Mouse (Mus musculus) limb, embryonic 10.5 days (tissue): ENCODE measurements at regions not wholly inside any gene's neighbourhood (a gene's known extent, or its start where the extent isn't known, plus 50 kb on each side); places are given as distances from the start of the nearest gene placed in this dataset.

ENCODE experiments used
- DNase-seq: peaks from one replicate; pipeline ENCODE4 v3.0.0-alpha.2; 2017; ENCODE audit warnings: low spot score
- H3K27ac ChIP-seq: fragments of 300-500 bp; sonication (generic); 2 replicates; pipeline ENCODE4 v1.5.1; 2016; ENCODE audit warnings: mild to moderate bottlenecking
- H3K27me3 ChIP-seq: fragments of 300-500 bp; sonication (generic); 2 replicates; pipeline ENCODE4 v1.6.1; 2016; ENCODE audit warnings: low read depth, mild to moderate bottlenecking; ENCODE audit not compliant: poor library complexity, severe bottlenecking
- H3K36me3 ChIP-seq: fragments of 300-500 bp; sonication (generic); 2 replicates; pipeline ENCODE4 v1.6.1; 2016; ENCODE audit warnings: mild to moderate bottlenecking, moderate library complexity
- H3K4me1 ChIP-seq: fragments of 300-500 bp; sonication (generic); 2 replicates; pipeline ENCODE4 v1.6.1; 2016
- H3K4me3 ChIP-seq: fragments of 300-500 bp; sonication (generic); 2 replicates; pipeline ENCODE4 v1.5.1; 2016; ENCODE audit warnings: mild to moderate bottlenecking, moderate library complexity
- H3K9me3 ChIP-seq: fragments of 300-500 bp; sonication (generic); replicated peaks from 2 replicates; pipeline ENCODE4 v1.6.1; 2016; ENCODE audit warnings: mild to moderate bottlenecking
- WGBS: fragments of 180-500 bp; shearing (Covaris S2); methylation state at CpG from one replicate; pipeline ENCODE4 v1.1.7; 2016; 5-methylcytosine and 5-hydroxymethylcytosine counted together

DNA sequence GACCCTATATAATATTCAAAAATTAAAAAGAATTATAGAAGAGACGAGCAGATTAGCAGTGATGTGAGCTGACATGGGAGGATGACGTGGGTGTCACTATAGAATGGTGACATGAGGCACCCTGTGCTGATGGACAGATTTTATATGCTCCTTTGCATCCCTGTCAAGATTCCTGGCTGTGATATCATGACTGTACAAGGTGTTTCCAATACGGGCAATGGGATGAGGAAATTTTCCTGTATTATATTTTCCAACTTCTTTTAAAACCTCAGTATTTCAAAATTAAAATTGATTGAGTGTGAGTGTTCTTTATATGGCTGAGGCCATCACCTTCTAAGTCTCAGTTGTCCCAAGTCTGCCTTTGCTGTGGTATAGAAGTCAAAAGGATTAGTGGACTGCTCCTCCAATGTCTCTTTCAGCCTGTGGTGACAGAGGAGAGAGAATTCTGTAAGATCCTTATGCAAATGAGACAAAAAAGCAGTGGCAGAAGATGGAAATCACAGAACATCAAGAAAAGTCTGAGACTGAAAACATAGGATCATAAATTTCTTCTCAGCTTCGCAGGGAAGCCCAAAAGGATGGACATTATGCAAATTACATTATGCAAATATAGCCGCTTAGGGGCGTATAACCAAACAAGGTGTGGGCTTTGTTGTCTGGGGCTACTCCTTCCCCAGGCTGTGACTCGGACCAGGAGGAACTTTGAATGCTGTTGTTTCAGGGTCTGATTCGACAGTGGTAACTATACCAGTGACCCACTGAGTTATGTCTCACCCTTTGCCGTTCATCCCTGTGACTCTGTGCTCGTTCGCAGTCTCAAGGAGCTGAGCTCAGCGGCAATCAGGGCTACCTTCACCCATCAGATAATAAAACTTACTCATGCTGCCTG, 483.0 kb upstream of the Fam92a start:
- Histone ChIP-seq H3K36me3 (no peaks in the 10 kb centered on the region), H3K27ac (no peak overlapping the region), H3K4me3 (no peak overlapping the region), H3K27me3 (no peaks in the 10 kb centered on the region), H3K4me1 (peaks cover 3% of the 10 kb centered on the region; the same call in 1 of the 2 replicates), H3K9me3 (no peaks in the 10 kb centered on the region)
- DNase-seq = no peak
- 57% methylated on average over 12 of the region's 12 CpGs for WGBS

- Histone ChIP-seq H3K27ac (no peak overlapping the region), H3K4me3 (no peak overlapping the region), H3K36me3 (no peaks in the 10 kb centered on the region), H3K4me1 (peaks cover 6% of the 10 kb centered on the region), H3K9me3 (no peaks in the 10 kb centered on the region), H3K27me3 (no peaks in the 10 kb centered on the region)
- no peak for DNase-seq
- WGBS = 55% methylated on average over 3 of the region's 3 CpGs
Observed at GRCm38 (mm10) chr4:12647732-12648131, 475.9 kb upstream of the Fam92a start.

DNA sequence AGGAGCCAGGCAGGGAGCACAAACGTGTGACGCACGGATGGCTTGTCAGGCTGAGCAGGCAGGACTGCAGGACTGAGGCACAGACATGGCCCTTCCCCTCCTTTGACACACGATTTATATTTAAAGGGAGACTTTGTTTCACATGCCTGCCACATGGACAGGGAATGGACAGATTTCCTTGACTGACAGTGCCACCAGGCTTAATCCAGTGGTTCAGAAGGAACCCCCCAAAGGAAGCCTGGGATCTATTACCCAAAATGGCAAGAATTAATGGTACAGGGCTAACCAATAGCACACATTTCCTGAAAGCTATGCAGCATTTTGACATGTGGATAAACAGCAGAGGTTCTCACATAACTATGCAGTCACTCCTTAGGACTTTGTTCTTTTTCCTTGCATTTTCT, 470.7 kb upstream of the Fam92a start:
- Histone ChIP-seq H3K9me3 (no peaks in the 10 kb centered on the region), H3K27me3 (no peaks in the 10 kb centered on the region), H3K4me3 (no peak overlapping the region), H3K4me1 (peaks cover 13% of the 10 kb centered on the region), H3K27ac (no peak overlapping the region; the same call in 1 of the 2 replicates), H3K36me3 (no peaks in the 10 kb centered on the region)
- WGBS = 18% methylated on average over 4 of the region's 4 CpGs
- DNase-seq = peak; percentile 33

DNA sequence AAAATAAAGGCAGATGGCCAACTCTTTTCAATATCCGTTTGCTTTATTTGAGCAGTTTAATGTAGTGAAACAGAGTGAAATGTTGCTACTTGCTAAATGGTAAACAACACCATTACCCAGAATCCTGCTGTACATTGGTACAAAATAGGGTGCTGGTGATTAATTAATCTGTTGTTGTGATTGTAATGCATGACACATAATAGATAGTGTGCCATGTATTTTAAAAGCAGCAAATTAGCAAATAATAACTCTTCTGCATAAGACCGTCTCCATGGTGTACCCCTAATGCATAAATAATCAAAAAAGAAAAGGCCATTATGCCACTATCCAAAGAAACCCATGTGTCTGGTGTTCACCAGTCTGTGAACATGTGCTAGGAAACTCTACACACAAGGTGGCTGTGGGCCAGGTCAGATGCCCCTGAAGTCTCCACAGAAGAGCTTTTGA, 457.6 kb upstream of the Fam92a start:
- WGBS = 74% methylated on average over 2 of the region's 2 CpGs
- Histone ChIP-seq H3K4me1 (peaks cover 21% of the 10 kb centered on the region), H3K27ac (no peak overlapping the region; the same call in 1 of the 2 replicates), H3K9me3 (no peaks in the 10 kb centered on the region), H3K36me3 (no peaks in the 10 kb centered on the region), H3K27me3 (no peaks in the 10 kb centered on the region), H3K4me3 (no peak overlapping the region)
- DNase-seq = no peak

GRCm38 (mm10) chr4:12628702-12629374, 457.0 kb upstream of the Fam92a start:
- 21% methylated on average over 5 of the region's 5 CpGs for WGBS
- no peak overlapping the region for H3K27ac ChIP-seq
- DNase-seq = peak; percentile 32

GRCm38 (mm10) chr4:12627158-12627871, 455.5 kb upstream of the Fam92a start:
- H3K4me1 ChIP-seq = peaks cover 21% of the 10 kb centered on the region
- H3K27me3 ChIP-seq = no peaks in the 10 kb centered on the region
- WGBS = 82% methylated on average over 5 of the region's 5 CpGs
- no peak overlapping the region for H3K27ac ChIP-seq
- no peaks in the 10 kb centered on the region for H3K9me3 ChIP-seq
- no peak overlapping the region for H3K4me3 ChIP-seq
- no peak for DNase-seq
- no peaks in the 10 kb centered on the region for H3K36me3 ChIP-seq

More at GRCm38 (mm10) chr4:12628702-12629374, 457.0 kb upstream of the Fam92a start:
- no peaks in the 10 kb centered on the region for H3K9me3 ChIP-seq
- H3K27me3 ChIP-seq = no peaks in the 10 kb centered on the region
- H3K36me3 ChIP-seq = no peaks in the 10 kb centered on the region
- H3K4me3 ChIP-seq = no peak overlapping the region
- H3K4me1 ChIP-seq = peaks cover 21% of the 10 kb centered on the region

DNA sequence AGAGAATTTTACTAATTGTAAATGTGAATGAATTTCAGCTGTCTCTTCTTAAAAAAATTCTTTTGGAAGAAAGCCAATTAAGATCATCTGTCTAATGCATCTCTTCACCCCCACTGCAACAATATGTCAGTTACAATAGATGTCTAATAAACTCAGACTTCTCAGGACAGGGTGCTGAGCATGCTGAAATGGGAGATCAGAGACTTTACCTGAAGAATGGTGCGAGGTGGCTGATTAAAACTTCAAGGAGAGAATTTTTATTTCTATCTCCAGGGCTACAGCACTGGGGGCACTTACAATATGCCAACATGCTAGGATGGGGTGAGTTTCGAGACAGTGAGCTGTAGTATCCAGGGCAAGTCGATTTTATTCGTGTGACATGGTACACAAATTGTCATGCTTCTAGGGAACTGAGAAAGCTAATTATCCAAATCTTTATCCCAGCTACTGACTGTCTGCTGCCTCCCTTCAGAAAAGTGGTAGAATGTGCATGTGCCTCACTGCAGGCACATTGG, 449.0 kb upstream of the Fam92a start:
- H3K27me3 ChIP-seq = no peaks in the 10 kb centered on the region
- DNase-seq = no peak
- H3K27ac ChIP-seq = no peak overlapping the region
- no peak overlapping the region for H3K4me3 ChIP-seq
- no peaks in the 10 kb centered on the region for H3K36me3 ChIP-seq
- H3K9me3 ChIP-seq = no peaks in the 10 kb centered on the region
- WGBS = 84% methylated on average over 4 of the region's 4 CpGs
- no peaks in the 10 kb centered on the region for H3K4me1 ChIP-seq

- Histone ChIP-seq H3K4me3 (no peak overlapping the region), H3K27me3 (no peaks in the 10 kb centered on the region), H3K4me1 (no peaks in the 10 kb centered on the region), H3K27ac (no peak overlapping the region), H3K36me3 (no peaks in the 10 kb centered on the region), H3K9me3 (no peaks in the 10 kb centered on the region)
- no peak for DNase-seq
- 77% methylated on average over 4 of the region's 4 CpGs for WGBS
Observed at GRCm38 (mm10) chr4:12620059-12620755, 448.4 kb upstream of the Fam92a start.

GRCm38 (mm10) chr4:12616665-12617064, 444.9 kb upstream of the Fam92a start:
- no peaks in the 10 kb centered on the region for H3K36me3 ChIP-seq
- no peak overlapping the region for H3K4me3 ChIP-seq
- no peaks in the 10 kb centered on the region for H3K27me3 ChIP-seq
- DNase-seq = no peak
- WGBS = 90% methylated on average over 5 of the region's 5 CpGs
- H3K27ac ChIP-seq = no peak overlapping the region
- H3K4me1 ChIP-seq = no peaks in the 10 kb centered on the region
- H3K9me3 ChIP-seq = no peaks in the 10 kb centered on the region

GRCm38 (mm10) chr4:12611511-12611910, 439.7 kb upstream of the Fam92a start:
- 77% methylated on average over 5 of the region's 5 CpGs for WGBS
- Histone ChIP-seq H3K9me3 (no peaks in the 10 kb centered on the region), H3K27me3 (no peaks in the 10 kb centered on the region), H3K27ac (no peak overlapping the region), H3K36me3 (no peaks in the 10 kb centered on the region), H3K4me3 (no peak overlapping the region), H3K4me1 (no peaks in the 10 kb centered on the region)
- DNase-seq = no peak

GRCm38 (mm10) chr4:12601165-12601919, 429.5 kb upstream of the Fam92a start:
- Histone ChIP-seq H3K36me3 (no peaks in the 10 kb centered on the region), H3K27ac (no peak overlapping the region), H3K9me3 (no peaks in the 10 kb centered on the region), H3K4me1 (peaks cover 14% of the 10 kb centered on the region), H3K27me3 (no peaks in the 10 kb centered on the region), H3K4me3 (no peak overlapping the region)
- 87% methylated on average over 15 of the region's 15 CpGs for WGBS
- DNase-seq = no peak
